Mouse (Mus musculus): ENCODE measurements around the gene 4930564D02Rik.

GRCm38 (mm10) chr3:105070553-105070952 lies 3.9 kb downstream of the 4930564D02Rik start:
- TF ChIP-seq CTCF (IDR thresholded peaks at IDR 0.05; ENCODE audit: borderline replicate concordance, insufficient read depth, low read length) (no peak), POLR2A (IDR thresholded peaks at IDR 0.05; ENCODE audit: low read depth, low read length) (no peak)

Data from embryonic fibroblast, embryonic 13.5 days (primary cell).